Mouse (Mus musculus) cerebellum, adult 2 months (tissue): Measurements from ENCODE around the gene Ginm1. TPM values are rescaled to one million over a fixed set of nuclear protein-coding genes. Genes with fewer than 3 reads are reported as not detected.

Experiments
- DNase-seq, 2 experiments: peaks; one replicate each; pipeline ENCODE4 v3.0.0; 2021
- H3K27ac ChIP-seq: fragments of 200-500 bp; 2 replicates; pipeline ENCODE4 v1.5.1; 2012; ENCODE audit warnings: low read length, control low read depth, inconsistent platforms; ENCODE audit not compliant: insufficient read depth
- H3K27me3 ChIP-seq: fragments of 200-500 bp; 2 replicates; pipeline ENCODE4 v1.6.1; 2012; ENCODE audit warnings: inconsistent platforms, mild to moderate bottlenecking, low read length, moderate library complexity; ENCODE audit not compliant: control insufficient read depth, insufficient read depth
- H3K4me1 ChIP-seq: fragments of 200-500 bp; 2 replicates; pipeline ENCODE4 v1.6.1; 2011; ENCODE audit warnings: low read length; ENCODE audit not compliant: control insufficient read depth, insufficient read depth
- H3K4me3 ChIP-seq: fragments of 200-500 bp; replicated peaks from 2 replicates; pipeline ENCODE3; 2011; ENCODE audit warnings: mild to moderate bottlenecking, low read depth, low read length, control low read depth; ENCODE audit not compliant: insufficient read depth
- CTCF ChIP-seq: fragments of 200-500 bp; IDR thresholded peaks from 2 replicates; pipeline ENCODE4 v1.5.1; 2011; ENCODE audit warnings: low read depth, mild to moderate bottlenecking, control low read depth, low read length, moderate library complexity, borderline replicate concordance; ENCODE audit not compliant: insufficient read depth
- POLR2A ChIP-seq: fragments of 200-500 bp; IDR thresholded peaks from 2 replicates; pipeline ENCODE4 v1.6.1; 2011; ENCODE audit warnings: low read length, control low read depth, borderline replicate concordance; ENCODE audit not compliant: insufficient read depth
- WGBS: fragments of 180-500 bp; shearing (Covaris S2); methylation state at CpG from one replicate; pipeline ENCODE4 v1.1.7; 2018; 5-methylcytosine and 5-hydroxymethylcytosine counted together
- polyA plus RNA-seq: library from polyadenylated mRNA; depleted of rRNA; stranded (reverse); fragments of >200 nt; gene quantifications from 2 replicates; pipeline ENCODE4 v1.2.3, GENCODE M21; 2012; rRNA removed

The Ginm1 gene
- polyA plus RNA-seq, 1 experiment: 34.1 TPM

GRCm38 (mm10) chr10:7725751-7726500, 66.7 kb downstream of the Ginm1 start, which contains the start of gene Katna1:
Gene Katna1 (plus strand): TSS chr10:7726000.
- under 1% methylated on average over 49 of the region's 49 CpGs for WGBS
- H3K27ac ChIP-seq: no peak within 1 kb of the TSS
- no peak for TF ChIP-seq CTCF
- TF ChIP-seq POLR2A: peak; percentile 74; the same call in 1 of the 2 replicates

More at GRCm38 (mm10) chr10:7725751-7726500, 66.7 kb downstream of the Ginm1 start, which contains the start of gene Katna1:
- no peaks in the 10 kb centered on the region for H3K27me3 ChIP-seq
- peak within 1 kb of the TSS; percentile 81 for H3K4me3 ChIP-seq
- DNase-seq: peak; percentile 87 to 88
- no peaks in the 10 kb centered on the region for H3K4me1 ChIP-seq

Other genes with a start within 250 kb of the Ginm1 start
- 137 and 141 TPM in 2 replicates for gene Lrp11, start 203.0 kb downstream of the Ginm1 start, polyA plus RNA-seq
- 10.2 and 10.9 TPM in 2 replicates for gene Nup43, start 125.3 kb downstream of the Ginm1 start, polyA plus RNA-seq
- 146 and 151 TPM in 2 replicates for gene Pcmt1, start 111.7 kb downstream of the Ginm1 start, polyA plus RNA-seq
- 20.5 and 22.2 TPM in 2 replicates for gene Lats1, start 111.6 kb downstream of the Ginm1 start, polyA plus RNA-seq
- gene Katna1, start 66.8 kb downstream of the Ginm1 start, polyA plus RNA-seq: 12.5 and 13.8 TPM in 2 replicates
- 22.3 and 23.1 TPM in 2 replicates for gene Ppil4, start 67 bp upstream of the Ginm1 start, polyA plus RNA-seq
- 0.11 and 0.13 TPM in 2 replicates for gene Zc3h12d, start 39.6 kb upstream of the Ginm1 start, polyA plus RNA-seq
- gene Tab2, start 163.4 kb upstream of the Ginm1 start, polyA plus RNA-seq: 39.3 and 40.1 TPM in 2 replicates